Mouse (Mus musculus) spleen, adult 2 months (tissue): ENCODE measurements at regions not wholly inside any gene's neighbourhood (a gene's known extent, or its start where the extent isn't known, plus 50 kb on each side); places are given as distances from the start of the nearest gene placed in this dataset.

Experiments
- DNase-seq, 2 experiments: peaks; one replicate each; pipeline versions ENCODE4 v3.0.0 to v3.0.0-alpha.2; 2012 to 2021; ENCODE audit warnings: low spot score in 2 of 2, low read depth in 1 of 2
- H3K27ac ChIP-seq: fragments of 200-500 bp; 2 replicates; pipeline ENCODE4 v1.5.1; 2012; ENCODE audit warnings: low read length, inconsistent platforms; ENCODE audit not compliant: insufficient read depth
- H3K27me3 ChIP-seq: fragments of 200-500 bp; 2 replicates; pipeline ENCODE4 v1.6.1; 2012; ENCODE audit warnings: mild to moderate bottlenecking, moderate library complexity, low read length, inconsistent platforms; ENCODE audit not compliant: control insufficient read depth, insufficient read depth
- H3K36me3 ChIP-seq: fragments of 200-500 bp; 2 replicates; pipeline ENCODE4 v1.6.1; 2012; ENCODE audit warnings: mild to moderate bottlenecking, low read length, inconsistent platforms; ENCODE audit not compliant: control insufficient read depth, insufficient read depth
- H3K4me1 ChIP-seq: fragments of 200-500 bp; 2 replicates; pipeline ENCODE4 v1.6.1; 2011; ENCODE audit warnings: inconsistent platforms; ENCODE audit not compliant: control insufficient read depth, insufficient read depth, insufficient read length
- H3K4me3 ChIP-seq: fragments of 200-500 bp; 2 replicates; pipeline ENCODE4 v1.5.1; 2011; ENCODE audit warnings: mild to moderate bottlenecking, inconsistent platforms; ENCODE audit not compliant: insufficient read depth, insufficient read length; ENCODE audit errors: extremely low read depth
- CTCF ChIP-seq: fragments of 200-500 bp; IDR thresholded peaks from 2 replicates; pipeline ENCODE4 v1.5.1; 2011; ENCODE audit warnings: mild to moderate bottlenecking, inconsistent platforms; ENCODE audit not compliant: insufficient read depth, insufficient read length, insufficient replicate concordance; ENCODE audit errors: extremely low read depth
- POLR2A ChIP-seq: fragments of 200-500 bp; IDR thresholded peaks from 2 replicates; pipeline ENCODE4 v1.6.1; 2011; ENCODE audit warnings: low read depth, low read length, inconsistent platforms
- WGBS: fragments of 180-500 bp; shearing (Covaris S2); methylation state at CpG from one replicate; pipeline ENCODE4 v1.1.7; 2018; 5-methylcytosine and 5-hydroxymethylcytosine counted together

GRCm38 (mm10) chr16:93464898-93465297 is 139.0 kb downstream of the Setd4 start:
- TF ChIP-seq POLR2A (no peak), CTCF (no peak)
- H3K4me3 ChIP-seq, result no peak overlapping the region
- H3K27ac ChIP-seq, result no peak overlapping the region
- H3K27me3 ChIP-seq, result no peaks in the 10 kb centered on the region
- DNase-seq, result no peak
- H3K36me3 ChIP-seq, result no peaks in the 10 kb centered on the region
- 57% methylated on average over 2 of the region's 2 CpGs for WGBS
- no peaks in the 10 kb centered on the region for H3K4me1 ChIP-seq

DNA sequence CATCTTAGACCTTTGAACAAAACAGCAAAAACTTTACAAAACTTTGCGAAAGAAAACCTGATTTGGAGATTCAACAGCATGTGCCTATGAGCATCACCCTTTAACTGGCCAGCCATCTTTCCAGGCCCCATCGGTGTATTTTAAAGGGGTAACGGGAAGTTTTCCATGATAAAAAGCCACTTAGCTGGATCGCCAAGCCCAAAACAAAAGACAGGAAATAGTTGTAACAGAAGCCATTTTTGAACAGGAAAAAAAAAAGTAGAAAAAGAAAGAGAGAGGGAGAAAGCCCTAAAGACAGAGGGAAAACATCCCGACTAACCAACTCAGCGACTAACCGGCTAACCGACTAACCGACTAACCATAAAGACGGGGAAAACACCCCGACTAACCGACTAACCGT is 140.5 kb downstream of the Setd4 start:
- DNase-seq, result no peak
- no peaks in the 10 kb centered on the region for H3K4me1 ChIP-seq
- H3K27me3 ChIP-seq, result no peaks in the 10 kb centered on the region
- no peak overlapping the region for H3K4me3 ChIP-seq
- TF ChIP-seq CTCF, result no peak
- TF ChIP-seq POLR2A, result no peak
- WGBS, result 89% methylated on average over 13 of the region's 13 CpGs
- no peaks in the 10 kb centered on the region for H3K36me3 ChIP-seq
- H3K27ac ChIP-seq, result no peak overlapping the region

DNA sequence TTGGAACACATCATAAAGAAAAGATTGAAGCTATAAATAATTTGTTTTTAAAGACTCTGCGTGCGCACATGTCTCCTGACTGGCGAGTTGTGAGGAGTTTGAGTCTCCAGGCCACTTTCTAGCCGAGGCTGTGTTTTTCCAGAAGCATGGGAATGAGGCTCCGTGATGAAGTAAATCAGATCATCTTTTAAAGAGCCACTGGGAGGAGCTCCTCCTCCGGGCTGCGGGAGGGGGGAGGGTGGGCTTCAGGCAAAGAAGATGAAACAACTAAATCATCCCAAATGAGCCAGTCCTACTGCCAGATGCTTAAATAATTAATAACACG is 141.6 kb downstream of the Setd4 start:
- WGBS, result 65% methylated on average over 8 of the region's 8 CpGs
- no peak overlapping the region for H3K27ac ChIP-seq

GRCm38 (mm10) chr16:93461406-93462285 is 142.2 kb downstream of the Setd4 start:
- WGBS, result 84% methylated on average over 27 of the region's 27 CpGs
- TF ChIP-seq CTCF, result no peak
- TF ChIP-seq POLR2A, result no peak
- no peak overlapping the region for H3K4me3 ChIP-seq
- no peak overlapping the region for H3K27ac ChIP-seq
- H3K4me1 ChIP-seq, result no peaks in the 10 kb centered on the region
- DNase-seq, result no peak
- H3K36me3 ChIP-seq, result no peaks in the 10 kb centered on the region
- H3K27me3 ChIP-seq, result no peaks in the 10 kb centered on the region

More for the DNA sequence above, 141.6 kb downstream of the Setd4 start:
- H3K27me3 ChIP-seq, result no peaks in the 10 kb centered on the region
- no peaks in the 10 kb centered on the region for H3K36me3 ChIP-seq
- H3K4me1 ChIP-seq, result no peaks in the 10 kb centered on the region
- TF ChIP-seq CTCF (no peak), POLR2A (no peak)
- no peak for DNase-seq
- no peak overlapping the region for H3K4me3 ChIP-seq

- no peak overlapping the region for H3K27ac ChIP-seq
Observed at GRCm38 (mm10) chr16:93459497-93460240, 144.2 kb downstream of the Setd4 start.

DNA sequence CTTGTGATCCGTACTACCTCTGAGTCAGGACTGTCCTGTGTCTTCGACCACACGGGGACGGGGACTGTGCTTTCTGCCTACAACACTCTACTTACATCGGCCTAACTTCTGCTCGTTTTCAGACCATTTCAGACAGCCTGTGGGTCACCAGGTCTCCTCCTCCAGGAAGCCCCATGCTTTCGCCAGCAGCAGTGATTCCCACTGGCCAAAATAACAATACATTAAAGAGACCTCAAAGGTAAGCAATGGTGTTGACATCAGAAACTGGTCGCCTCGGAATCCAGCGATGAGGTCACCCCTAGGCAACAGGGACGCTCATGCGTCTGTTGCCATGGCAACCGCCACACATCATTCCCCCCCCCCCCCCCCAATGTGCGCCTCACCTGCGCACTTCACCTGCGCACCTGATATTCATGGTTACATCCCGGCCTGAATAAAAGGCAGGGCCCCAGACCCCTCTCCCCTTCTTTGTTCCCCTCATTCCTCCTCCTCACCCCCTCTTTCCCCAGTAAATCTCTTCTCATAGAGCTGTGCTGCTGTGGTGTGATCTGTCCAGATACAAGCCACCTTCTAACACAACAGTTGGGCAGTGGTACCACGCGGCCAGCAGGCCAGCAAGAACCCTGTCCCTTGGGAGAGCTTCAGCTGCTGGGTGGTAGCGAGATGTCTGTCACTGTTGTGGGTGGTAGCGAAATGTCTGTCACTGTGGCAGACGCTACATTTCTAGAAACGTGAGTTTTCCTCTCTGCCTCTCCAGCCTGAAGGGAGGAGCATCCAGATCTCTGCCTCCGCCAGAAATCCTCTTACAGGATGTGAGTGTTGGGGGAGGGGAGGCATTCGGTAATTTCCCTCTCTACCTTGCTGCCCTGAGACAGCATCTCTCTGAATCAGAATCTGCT is 145.0 kb downstream of the Setd4 start:
- H3K27me3 ChIP-seq, result no peaks in the 10 kb centered on the region
- no peaks in the 10 kb centered on the region for H3K36me3 ChIP-seq
- WGBS, result 64% methylated on average over 25 of the region's 25 CpGs
- no peak for DNase-seq
- no peaks in the 10 kb centered on the region for H3K4me1 ChIP-seq
- H3K27ac ChIP-seq, result no peak overlapping the region
- TF ChIP-seq POLR2A (no peak), CTCF (no peak)
- no peak overlapping the region for H3K4me3 ChIP-seq

More at GRCm38 (mm10) chr16:93459497-93460240, 144.2 kb downstream of the Setd4 start:
- H3K4me1 ChIP-seq, result no peaks in the 10 kb centered on the region
- no peak for TF ChIP-seq CTCF
- TF ChIP-seq POLR2A, result no peak
- no peak overlapping the region for H3K4me3 ChIP-seq
- no peaks in the 10 kb centered on the region for H3K27me3 ChIP-seq
- no peaks in the 10 kb centered on the region for H3K36me3 ChIP-seq
- 74% methylated on average over 12 of the region's 12 CpGs for WGBS
- no peak for DNase-seq
